Comparison of ENCODE assay signal across 9 mouse cellular contexts in the genomic region with DNA sequence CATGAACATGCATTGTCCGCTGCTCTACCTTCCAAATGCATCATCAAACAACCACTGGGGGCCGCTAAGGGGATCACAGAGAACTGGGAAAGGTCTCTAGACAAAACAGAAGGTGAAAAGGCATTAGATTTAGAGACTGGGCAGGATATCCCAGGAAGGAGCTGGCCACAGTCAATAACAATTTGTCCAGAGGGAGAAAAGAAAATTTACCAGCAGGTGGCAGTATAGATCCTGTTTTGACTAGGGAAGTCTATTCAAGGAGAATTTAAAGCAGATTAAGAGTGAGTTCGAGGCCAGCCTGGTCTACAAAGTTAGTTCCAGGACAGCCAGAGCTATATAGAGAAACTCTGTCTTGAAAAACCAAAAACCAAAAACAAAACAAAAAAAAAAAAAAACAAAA.
DNase-seq lines count a peak whose midpoint lies in the region; TF ChIP-seq lines count a peak whose summit lies in the region.
"Had no signal": no experiment of that assay in that cellular context is flagged by ENCODE, and none has a peak within 500 bp of the region (broad histone marks: within the 10 kb centered on the region; RNA-seq: fewer than 3 reads in every experiment).

No protein-coding gene starts in this region.

- no peak for TF ChIP-seq POLR2A in liver, adult 2 months (IDR thresholded peaks at IDR 0.05; ENCODE audit: extremely low read depth, insufficient read depth, low read length)

- DNase-seq in gastrocnemius, adult 2 months, result no peak
- no peak for DNase-seq in gastrocnemius, adult 8-10 months (ENCODE audit: low spot score in 2 of 2)
- DNase-seq in liver, adult 2 months (ENCODE audit: extremely low read depth, low read depth, low spot score), result peak; percentile 58
- DNase-seq in liver, result no peak
- DNase-seq in NIH3T3 (ENCODE audit: low read depth), result peak; percentile 67
- peak; percentile 45 for DNase-seq in lung, postnatal 10 days
- DNase-seq in urinary bladder, postnatal 4 days (ENCODE audit: low spot score in 2 of 2), result no peak
- no peak for DNase-seq in layer of hippocampus, postnatal 25 days (ENCODE audit: extremely low spot score in 1 of 2, low spot score in 1 of 2)
- DNase-seq: thymus, postnatal 4 days had no signal

- H3K79me2 ChIP-seq in liver, adult 2 months (ENCODE audit: control insufficient read depth, insufficient read depth, low read length), result peaks cover 4% of the 10 kb centered on the region

- H3K4me1 ChIP-seq in liver, adult 2 months (ENCODE audit: control insufficient read depth, insufficient read depth, low read length), result no peaks in the 10 kb centered on the region; the same call in 1 of the 2 replicates

- H3K27me3 ChIP-seq in liver, adult 2 months (ENCODE audit: control insufficient read depth, insufficient read depth, low read length), result no peaks in the 10 kb centered on the region

- intact Hi-C loops in gastrocnemius, adult 2 months (cut with DNase I), result loop anchor here (2.0 kb wide), 1 partner anchor 326 kb away; no protein-coding TSS in a partner anchor

- WGBS in liver, adult 2 months, result 41% methylated on average over 3 of the region's 3 CpGs

- peak; percentile 51 for TF ChIP-seq CTCF in gastrocnemius, adult 2 months (IDR thresholded peaks at IDR 0.05)
- no peak for TF ChIP-seq CTCF in liver, adult 2 months (IDR thresholded peaks at IDR 0.05; ENCODE audit: low read depth, low read length)

- H3K27ac ChIP-seq in gastrocnemius, adult 2 months, result no peak overlapping the region
- no peak overlapping the region for H3K27ac ChIP-seq in liver, adult 2 months (replicated peaks; ENCODE audit: insufficient read depth, low read depth, low read length)

- no peak overlapping the region for H3K9ac ChIP-seq in liver, adult 2 months (ENCODE audit: low read depth, low read length)

- peaks cover 43% of the 10 kb centered on the region for H3K36me3 ChIP-seq in liver, adult 2 months (ENCODE audit: control insufficient read depth, insufficient read depth, low read length)

- no peak overlapping the region for H3K4me3 ChIP-seq in gastrocnemius, adult 2 months
- H3K4me3 ChIP-seq in liver, adult 2 months (ENCODE audit: insufficient read depth, low read depth, low read length), result no peak overlapping the region

Comparison
In these comparisons a context has a peak if more than half of its experiments do, and no peak if none do; other contexts are left out.
1. DNase-seq: peak in liver, adult 2 months (single experiment), NIH3T3 (single experiment) and lung, postnatal 10 days (single experiment); none in gastrocnemius, adult 2 months (single experiment), gastrocnemius, adult 8-10 months (0 of 2), liver (single experiment), urinary bladder, postnatal 4 days (0 of 2) and layer of hippocampus, postnatal 25 days (0 of 2).